Mouse (Mus musculus): ENCODE measurements at regions not wholly inside any gene's neighbourhood (a gene's known extent, or its start where the extent isn't known, plus 50 kb on each side); places are given as distances from the start of the nearest gene placed in this dataset.

DNA sequence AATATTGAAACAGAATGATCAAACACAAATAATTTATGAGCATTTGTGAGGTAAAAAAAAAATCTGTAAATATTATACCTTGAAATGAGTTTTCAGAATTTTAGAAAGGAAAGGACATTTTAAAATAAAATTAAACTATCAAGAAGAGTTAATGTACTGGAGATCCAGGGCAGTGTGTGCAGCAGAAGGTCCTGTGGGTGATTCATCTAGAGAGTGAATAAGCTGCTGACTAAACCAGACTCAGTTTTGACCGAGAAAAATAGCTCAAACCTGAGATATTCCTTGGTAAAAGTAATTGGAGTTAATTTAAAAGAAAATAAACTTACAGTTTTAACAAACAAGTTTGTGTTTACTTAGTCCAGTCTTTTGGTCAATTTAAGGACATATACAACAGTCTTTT, 1118.6 kb upstream of the Celf2 start:
- DNase-seq (ENCODE audit: low spot score in 2 of 2) = no peak

DNA sequence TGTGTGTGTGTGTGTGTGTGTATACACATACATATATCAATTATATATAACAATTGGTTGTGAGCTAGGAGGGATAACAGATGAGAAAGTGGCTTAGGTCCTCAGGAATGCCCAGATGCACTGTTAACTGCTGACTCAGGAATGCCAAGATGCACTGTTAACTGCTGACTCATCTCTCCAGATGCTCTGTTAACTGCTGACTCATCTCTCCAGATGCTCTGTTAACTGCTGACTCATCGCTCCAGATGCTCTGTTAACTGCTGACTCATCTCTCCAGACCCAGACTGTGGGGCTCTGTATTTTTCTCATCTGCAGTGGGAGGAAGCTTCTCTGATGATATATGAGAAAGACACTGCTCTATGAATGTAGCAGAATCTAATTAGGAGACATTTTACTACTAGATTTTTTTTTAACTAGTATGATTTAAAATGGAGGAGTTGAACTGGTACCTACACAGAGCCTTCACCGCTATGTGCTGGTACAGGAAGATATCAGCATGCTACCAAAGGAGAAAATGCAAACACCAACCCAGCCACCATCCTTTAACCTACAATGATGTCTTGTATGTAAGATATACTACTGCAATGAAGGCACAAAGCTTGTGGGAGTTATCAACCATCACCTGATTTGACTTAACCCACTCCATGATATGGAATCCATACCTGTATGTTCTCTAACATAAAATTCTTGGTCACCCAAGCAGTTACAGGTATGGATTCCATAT, 1119.3 kb upstream of the Celf2 start:
- DNase-seq (ENCODE audit: low spot score in 2 of 2) = peak; percentile 40 to 48

DNA sequence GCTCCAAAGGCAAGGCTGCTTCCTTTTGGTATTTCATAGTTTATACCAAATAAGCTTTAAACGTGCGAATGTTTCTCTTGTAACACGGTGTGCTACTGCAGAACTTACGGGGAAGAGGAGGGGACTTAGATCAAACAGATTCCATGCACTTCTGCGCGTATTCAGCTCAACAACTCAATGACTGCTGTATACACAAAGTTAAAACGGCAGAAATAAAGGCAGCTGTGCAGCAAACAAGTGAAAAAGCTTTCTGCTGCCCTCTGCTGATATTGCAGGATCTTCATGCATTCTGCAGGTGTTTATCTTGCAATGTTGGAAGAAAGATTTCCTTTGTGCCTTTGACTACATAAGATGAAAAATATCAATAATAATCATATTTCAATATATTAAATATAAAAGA, 1128.7 kb upstream of the Celf2 start:
- DNase-seq (ENCODE audit: low spot score in 2 of 2) = peak; percentile 43 to 45

DNA sequence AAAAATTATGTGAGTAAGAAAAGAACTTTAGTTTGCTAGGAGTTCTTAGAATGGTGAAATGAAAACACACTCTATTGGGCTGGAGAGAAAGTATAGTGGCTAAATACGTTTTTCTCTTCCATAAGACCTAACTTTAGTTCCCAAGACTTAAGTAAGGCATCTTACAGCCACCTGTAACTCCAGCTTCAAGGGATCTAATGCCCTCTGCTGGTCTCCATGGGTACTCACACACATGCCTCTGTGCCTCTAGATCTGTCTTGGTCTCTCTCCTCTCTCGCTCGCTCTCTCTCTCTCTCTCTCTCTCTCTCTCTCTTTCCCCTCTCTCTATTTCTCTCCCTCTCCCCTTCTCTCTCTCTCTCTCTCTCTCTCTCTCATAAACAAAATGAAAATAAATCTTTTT, 1129.9 kb upstream of the Celf2 start:
- DNase-seq (ENCODE audit: low spot score in 2 of 2) = no peak

DNA sequence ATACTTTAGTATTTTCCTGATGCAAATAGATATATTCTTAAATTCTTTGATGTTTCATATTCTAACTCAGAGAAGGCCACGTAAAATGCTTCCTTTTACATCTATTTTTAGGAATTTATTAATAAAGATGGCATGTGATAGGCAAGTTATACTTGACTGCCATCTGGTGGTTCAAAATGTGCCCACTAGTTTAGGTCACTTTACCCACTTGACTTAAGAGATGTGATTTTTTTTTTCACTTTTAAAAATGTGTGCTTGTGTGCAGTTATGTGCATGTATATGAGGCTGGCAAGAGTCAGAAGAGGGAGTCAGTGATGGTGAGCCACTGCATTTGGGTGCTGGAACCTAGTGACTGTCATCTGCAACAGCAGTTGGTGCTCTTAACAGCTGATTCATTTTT, 1136.1 kb upstream of the Celf2 start:
- DNase-seq (ENCODE audit: low spot score in 2 of 2) = peak in 1 of 2 experiments; percentile 31

DNA sequence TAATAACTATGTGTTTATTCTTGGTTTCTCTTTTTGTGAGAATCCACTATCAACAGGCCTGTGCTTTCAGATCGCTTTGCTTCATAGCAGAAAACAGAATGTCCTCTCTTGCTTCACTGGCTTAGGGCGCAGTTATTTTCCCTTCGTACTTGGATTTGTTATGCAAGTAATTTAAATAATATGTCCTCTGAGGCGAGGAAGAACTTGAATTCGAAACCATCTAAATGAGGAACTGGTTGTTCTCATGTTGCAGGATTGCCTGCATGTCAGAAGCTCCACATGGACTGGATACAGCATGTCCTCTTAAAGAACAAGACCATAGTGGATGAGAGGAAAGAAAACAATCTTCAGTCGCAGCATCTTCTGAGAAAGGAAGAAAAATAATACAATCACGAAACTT, 1151.2 kb upstream of the Celf2 start:
- no peak for DNase-seq (ENCODE audit: low spot score in 2 of 2)

DNA sequence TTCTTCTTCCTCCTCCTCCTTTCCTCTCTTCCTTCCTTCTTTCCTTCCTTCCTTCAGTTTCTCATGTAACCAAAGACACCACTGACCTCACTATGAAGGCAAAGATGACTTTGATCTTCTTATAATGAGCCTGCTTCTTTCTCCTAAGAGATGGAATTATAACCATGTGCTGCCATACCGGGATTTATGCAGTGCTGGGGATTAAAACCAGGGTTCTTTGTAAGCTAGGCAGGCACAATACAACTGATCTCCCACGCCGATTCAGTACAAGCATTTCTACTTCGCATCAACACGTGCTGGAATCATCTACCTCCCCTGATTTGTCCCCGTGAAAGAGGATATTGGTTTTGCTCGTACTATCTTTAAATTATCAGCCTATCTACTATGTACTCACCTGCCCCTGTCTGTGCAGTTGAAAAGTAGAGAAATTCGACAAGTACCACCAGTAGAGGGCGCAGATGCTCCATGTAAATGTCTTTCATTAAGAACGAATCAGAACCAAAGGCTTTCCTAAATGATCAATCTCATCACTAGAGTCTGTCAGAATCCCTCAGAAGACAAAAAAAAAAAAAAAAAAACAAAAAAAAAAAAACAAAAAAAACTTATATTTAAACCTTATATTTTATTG, 1164.5 kb upstream of the Celf2 start:
- peak; percentile 72 to 88 for DNase-seq (ENCODE audit: low spot score in 2 of 2)

DNA sequence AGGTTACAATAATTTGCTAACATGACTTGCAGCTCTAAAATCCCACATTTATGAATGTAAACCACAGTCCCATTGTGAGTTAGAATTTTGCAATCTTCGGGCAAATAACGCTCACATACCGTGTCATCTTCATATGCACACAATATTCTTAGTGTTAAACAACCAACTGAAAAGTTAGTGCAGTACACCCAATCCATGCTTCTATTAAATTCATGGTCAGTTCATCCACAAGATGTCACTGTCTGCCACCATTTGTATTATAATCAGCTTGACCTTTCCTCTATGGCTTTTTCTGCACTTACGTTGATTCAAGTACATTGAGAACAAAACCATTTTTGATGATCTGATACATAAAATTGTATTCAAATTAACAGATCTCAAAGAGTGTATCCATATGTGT, 1166.2 kb upstream of the Celf2 start:
- no peak for DNase-seq (ENCODE audit: low spot score in 2 of 2)

DNA sequence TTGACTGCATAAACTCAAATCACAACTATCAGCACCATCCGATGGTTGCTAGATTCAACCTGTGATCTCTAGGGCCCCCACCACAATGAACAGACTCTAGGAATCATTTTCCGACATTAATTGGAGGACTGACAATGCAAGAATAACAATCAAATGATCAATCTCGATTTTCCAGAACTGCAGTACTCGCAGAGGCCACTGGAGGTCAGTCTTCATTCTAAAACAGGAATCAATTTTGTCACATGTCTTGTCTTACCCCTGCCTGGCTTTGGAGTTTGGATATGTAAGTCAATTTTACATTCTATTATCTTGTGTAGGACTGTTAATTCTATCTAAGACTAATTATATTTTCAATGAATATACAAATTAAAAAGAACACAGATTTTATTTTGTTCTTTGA, 1167.2 kb upstream of the Celf2 start:
- peak; percentile 6 to 37 for DNase-seq (ENCODE audit: low spot score in 2 of 2)

DNA sequence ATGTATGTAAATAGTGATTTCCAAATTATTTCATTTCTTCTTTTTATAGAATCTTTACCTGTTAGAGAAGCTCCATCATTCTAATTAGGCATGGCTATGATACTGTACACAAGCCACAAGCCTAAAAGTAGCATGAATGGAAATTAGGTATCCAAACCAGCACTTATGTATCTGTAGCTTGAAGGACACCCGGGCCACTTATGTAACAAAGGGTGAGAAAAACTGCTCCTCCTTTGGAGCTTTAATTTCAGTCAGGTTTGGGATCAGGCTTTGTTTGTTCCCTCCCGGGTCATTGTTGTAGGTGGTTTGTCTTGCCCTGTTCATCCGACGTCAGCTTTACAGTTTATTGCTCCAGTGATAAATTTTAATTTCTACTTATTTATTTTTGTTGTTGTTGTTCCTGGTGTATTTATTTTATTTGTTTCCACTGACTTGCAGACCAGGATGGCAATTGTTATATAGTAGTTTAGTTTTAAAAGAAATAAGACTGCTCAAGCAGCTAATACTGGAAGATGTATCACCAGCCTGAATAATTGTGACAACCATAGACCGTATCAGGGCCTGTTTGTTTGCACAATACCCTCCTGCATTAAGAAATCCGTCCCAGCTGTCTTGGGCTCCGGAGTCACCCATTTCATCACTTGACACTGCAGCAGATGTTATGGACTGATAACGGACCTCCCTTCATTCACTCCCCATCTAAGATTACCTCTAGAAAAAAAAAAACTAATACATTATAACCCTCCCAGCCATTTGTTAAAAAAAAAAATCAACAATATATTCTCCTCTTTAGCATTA, 1181.7 kb upstream of the Celf2 start:
- DNase-seq (ENCODE audit: low spot score in 2 of 2) = no peak

DNA sequence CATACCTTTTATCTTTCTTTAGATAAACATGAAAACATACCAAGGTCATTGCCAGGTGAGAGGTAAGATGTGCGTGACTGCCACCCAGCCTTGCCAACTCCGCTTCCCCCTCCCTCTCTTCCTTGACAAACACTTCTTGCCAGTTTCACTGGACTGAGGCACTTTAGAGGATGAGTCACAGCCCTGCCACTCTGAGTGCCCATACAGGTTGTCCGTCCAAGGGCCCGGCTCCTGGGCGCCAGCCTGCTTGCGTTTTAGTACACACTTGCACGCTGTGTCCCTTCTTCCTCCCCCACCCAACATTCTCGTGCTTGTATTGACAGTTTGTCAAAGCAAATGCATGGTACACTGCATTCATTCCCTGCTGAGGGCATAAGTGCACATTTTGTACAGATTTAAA, 1151.7 kb upstream of the 4930412O13Rik start:
- no peak for DNase-seq (ENCODE audit: low spot score in 2 of 2)

DNA sequence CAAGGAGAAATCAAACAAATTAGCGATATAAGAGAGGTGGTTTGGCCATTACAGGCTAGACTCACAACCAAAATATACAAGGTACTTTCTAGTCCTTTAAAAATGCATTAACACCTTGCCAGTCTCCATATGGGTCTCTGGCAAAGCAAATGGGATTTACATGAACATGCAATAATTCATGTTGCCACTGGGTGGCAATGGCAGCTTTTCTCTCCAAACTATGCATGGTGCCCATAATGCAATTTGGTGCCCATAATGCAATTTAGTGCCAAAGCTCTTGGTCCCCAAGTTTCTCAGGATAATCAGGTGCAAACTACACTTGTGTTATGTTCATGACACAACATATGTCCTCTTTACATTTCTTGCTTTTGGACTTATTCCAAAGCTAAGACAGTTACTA, 1126.9 kb upstream of the 4930412O13Rik start:
- DNase-seq (ENCODE audit: low spot score in 2 of 2) = peak; percentile 32 to 35

DNA sequence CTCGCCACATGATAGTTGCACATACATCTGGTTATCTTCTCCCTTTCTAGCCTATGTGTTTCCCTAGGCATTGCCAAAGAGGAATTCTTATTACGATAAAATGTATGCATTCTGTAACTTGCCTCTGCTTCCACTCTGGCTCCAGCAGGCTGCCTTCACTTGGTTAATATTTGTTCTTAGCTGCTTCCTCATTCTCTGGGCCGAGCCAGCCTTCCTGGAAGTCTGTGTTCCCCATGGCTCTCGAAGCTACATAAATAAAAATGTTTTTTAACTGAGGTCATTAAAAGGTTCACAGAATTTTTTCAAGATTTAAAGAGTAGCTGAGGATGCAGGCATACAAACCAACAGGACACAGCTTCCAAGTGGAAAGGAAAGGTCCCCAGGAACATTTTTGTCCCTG, 1124.5 kb upstream of the 4930412O13Rik start:
- no peak for DNase-seq (ENCODE audit: low spot score in 2 of 2)

DNA sequence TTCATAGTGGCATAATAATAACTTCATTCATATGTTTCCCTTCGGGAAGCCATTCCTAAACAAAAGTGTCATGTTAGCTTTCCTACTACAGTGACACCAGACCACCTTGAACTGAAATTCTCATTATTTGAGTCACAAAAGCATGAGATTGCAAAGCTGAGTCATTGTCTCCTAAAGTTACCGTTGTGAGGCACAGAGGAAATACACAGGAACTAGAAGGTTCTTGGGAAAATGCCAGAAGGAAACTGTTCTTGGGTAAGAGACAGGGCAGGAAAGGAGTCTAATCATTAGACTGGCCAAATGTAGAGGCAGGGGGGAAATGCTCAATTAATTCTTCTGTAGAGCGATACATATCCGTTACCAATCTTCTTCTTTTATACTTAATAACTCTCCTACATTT, 1110.4 kb upstream of the 4930412O13Rik start:
- no peak for DNase-seq (ENCODE audit: low spot score in 2 of 2)

DNA sequence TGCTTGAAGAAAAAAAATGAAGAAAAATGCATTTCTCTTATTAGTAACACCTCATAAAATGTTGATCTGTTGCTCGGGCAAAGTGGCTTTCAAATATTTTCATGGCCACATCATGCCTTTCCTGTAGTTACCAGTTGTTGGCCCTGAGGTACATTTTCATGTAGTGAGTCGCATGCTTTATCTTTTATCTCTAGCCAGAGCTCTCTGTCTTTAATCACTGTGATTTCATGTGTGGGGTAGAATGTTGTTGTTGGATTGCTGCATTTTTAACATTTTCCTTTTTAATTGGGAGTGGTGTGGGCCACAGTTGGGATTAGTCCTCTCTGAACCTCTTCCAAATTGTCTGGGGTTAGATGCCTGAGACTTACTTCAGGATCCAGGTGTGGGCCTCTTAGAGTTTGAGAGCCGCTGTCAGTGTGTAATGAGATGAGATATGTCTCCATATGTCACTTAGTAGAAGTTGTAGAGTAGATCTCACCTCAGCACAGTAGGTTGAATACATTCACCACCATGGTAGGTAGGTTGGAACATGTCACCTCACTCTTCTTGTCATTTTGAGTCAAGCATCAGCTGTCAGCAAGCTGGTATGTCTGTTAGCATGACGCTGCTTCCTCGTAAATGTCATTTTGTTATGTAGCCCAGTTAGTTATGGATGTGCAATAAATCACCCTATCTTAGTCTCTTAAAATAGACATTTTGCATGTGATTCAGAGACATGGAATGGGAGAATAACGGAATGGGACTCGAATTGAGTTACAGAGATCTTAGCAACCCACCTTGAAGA, 1099.7 kb upstream of the 4930412O13Rik start:
- DNase-seq (ENCODE audit: low spot score in 2 of 2) = no peak

DNA sequence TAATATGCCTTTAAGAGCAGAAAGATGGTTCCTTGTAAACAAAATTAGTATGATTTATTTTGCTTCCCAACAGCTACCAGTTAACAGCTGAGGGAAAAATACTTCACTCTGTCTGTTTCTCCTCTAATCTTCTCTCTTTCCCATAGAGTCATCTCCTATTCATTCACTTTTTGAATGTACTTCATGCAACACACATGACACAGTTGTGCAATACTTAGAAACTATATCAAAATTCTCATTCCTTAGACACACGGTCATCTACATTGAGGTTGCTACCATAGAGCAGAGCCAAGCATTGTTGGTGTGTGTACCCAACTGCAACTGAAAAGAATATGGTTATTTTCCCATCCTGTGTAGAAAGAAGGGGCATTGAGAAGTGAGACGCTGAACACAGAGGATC, 1098.8 kb upstream of the 4930412O13Rik start:
- DNase-seq (ENCODE audit: low spot score in 2 of 2) = no peak

DNA sequence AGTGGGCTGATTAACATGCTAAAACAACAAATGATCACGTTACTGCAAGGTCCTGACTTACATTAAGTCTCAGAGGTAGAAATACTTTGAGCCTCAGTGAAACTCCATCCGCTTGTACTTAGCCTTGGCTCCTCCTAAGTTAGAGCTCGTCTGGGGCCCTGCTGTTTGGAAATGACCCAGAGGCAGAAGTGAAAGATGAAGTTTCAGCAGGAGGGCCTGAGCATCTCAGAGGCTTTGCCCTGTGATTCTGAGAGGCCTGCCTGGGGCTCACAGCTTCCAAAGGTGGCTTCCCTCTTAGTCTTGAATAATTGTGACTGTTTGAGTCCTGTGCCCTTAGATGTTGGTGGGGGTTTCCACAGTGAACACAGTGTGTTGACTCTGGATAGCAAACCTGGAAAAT, 1079.0 kb upstream of the 4930412O13Rik start:
- DNase-seq (ENCODE audit: low spot score in 2 of 2) = no peak

DNA sequence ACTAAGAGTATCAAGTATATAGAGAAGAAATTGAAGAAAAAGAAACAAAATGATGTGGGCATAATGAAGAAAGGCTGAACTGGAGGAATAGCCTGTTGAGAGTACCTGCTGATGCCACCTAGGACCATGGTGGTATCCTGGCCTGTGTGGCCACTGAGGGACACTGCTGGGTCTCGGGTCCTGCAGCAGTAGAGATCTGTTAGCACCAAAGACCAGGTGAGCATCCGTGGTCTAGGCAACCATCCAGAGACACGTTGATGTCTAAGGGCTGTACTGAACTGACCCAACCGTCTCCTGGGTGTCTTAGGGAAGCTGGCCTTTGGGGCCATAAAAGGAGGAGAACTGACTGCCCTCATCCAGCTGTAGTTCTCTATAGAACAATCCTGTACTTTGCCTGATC, 1071.4 kb upstream of the 4930412O13Rik start:
- DNase-seq (ENCODE audit: low spot score in 2 of 2) = no peak

DNA sequence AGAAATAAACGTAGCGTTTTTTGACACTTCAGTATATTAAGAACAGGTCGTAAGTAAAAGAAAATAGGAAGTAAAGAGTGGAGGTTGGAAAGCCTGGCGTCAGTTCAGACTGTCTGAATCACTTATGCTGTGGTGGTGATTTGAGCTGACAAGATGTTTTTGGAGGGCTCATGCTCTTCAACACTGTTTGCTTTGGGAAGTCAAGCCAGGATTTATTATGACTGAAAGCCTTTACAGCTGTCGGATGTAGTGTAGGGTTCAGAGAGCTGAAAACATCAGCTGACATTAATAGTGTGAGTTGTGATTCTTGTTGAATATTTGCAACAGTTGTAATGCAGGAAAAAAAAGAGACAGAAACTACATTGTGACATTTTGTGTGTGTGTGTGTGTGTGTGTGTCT, 1062.9 kb upstream of the 4930412O13Rik start:
- no peak for DNase-seq (ENCODE audit: low spot score in 2 of 2)

DNA sequence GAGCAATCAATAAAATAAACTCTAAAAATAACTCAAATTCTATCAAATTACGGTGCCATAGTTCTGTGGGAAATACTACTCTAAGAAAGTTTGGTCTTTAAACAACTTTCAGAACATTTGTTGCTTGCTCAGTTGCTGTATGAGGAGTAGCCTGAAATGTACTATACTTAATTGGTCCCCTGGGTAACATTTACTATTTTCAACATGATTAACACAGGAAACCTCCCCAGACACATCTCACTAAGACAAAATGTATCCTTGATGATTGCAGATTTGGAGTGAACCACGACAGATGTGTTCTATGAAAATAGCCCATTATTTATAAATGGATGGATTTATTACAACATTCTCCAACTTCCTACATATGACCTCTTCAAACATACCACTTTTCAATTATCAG, 1055.6 kb upstream of the 4930412O13Rik start:
- no peak for DNase-seq (ENCODE audit: low spot score in 2 of 2)
